Mouse (Mus musculus) retina, postnatal 1 day (tissue): ENCODE results near the gene 1700018F24Rik.

Experiments used
- DNase-seq: peaks from one replicate; pipeline ENCODE4 v3.0.0-alpha.2; 2012

The 1700018F24Rik gene

DNA sequence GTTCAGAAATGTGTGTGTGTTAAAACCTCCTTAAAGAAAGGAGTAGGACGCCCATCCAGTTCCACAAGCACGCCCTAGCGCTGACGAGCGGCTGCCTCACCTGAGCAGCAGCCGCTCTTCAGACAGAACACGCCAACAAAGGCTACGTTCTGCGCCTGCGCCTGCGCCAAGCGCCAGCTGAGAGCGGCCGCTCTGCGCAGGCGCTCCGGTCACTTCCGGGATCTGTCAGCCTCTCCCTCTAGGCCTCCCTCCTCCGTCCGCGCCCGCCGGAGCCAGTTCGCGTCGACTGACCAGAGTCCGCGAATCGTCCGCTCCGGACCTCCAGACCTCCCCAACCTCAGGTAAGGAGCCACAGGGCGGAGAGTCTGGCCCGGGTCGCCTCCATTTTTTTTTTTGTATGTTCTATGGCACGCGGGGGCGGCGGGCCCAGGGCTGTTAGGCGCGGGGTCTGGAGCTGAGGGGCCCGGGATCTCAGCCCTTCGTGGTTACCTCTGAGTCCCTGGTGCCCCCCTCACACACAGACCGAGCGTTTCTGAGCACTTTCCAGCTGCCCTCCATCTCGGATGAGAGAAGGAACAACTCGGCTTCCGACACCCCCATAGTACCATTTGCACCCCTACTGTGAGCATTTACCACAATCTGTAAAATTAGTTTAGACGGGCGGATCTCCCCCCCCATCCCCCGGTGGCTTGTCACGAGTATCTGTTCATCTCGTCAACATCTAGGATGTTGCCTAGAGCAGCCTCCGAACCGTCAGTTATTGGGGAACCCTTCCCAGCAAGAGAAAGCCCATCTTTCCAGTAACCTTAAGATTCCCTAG lies 41.1 kb downstream of the 1700018F24Rik start, which contains the start of the genes Arpc1a and Kpna7:
TSS of gene Arpc1a (plus strand) at position 199 of the 820 bp plus-strand sequence.
TSS of gene Kpna7 (minus strand) at position 399 of the 820 bp plus-strand sequence.
- DNase-seq: peak; percentile 96

DNA sequence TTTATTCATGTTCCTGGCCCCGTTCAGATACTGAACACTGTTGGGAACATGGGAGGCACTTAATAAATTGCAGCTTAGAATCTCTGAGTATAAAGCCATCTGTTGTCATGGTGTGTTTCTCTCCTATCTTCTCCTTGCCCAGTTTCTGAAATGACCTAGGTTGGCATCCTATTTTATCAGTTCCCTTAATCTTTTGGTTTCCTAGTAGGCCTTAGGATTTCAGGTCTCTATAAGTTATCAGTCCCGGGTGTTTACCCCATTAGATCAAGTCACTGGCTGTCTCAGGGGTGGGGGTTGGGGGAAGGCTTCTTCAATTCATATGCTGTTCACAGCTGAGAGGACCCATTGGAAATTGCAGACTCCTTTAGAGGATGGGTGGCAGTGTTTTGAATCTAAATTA lies 42.0 kb downstream of the 1700018F24Rik start:
- DNase-seq: no peak

DNA sequence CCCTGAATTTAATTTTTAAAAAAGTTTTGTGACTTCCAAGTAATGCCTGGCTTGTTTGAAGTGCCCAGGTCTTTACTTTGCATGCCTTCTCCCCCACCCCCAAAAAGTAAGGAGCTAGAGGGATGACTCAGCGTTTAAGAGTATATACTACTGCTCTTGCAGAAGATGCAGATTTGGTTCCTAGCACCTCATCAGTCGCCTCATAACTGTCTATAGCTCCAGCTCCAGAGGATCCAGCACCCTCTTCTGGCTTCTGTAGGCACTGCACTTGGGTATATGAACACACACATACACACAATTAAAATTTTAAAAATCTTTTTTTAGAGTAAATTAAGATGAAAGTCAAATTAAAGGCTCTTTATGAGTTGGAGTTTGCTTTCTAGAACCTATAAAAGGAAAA lies 45.4 kb downstream of the 1700018F24Rik start:
- no peak for DNase-seq

DNA sequence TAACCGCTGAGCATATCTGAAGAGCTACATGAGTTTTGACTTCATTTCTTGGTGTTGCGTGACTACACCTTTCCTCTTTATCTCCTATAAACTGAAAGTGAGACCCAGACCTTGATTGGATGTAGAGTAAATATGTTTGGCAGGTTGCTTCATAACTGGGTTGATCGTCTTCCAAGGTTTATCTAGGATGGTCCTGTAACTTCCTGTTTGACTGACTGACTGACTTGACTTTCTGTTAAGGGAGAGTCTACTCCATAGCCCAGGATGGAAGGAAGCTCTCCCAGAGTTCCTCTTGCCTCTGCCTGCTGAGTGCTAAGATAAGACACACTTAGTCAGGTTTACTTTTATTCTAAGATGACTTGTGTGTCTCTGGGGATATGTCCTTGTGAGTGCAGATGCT lies 47.1 kb downstream of the 1700018F24Rik start:
- no peak for DNase-seq
